Mouse (Mus musculus): ENCODE data around the gene Sigirr. TPM values are rescaled to one million over a fixed set of nuclear protein-coding genes. Genes with fewer than 3 reads are reported as not detected.

Gene Sigirr
- total RNA-seq (2014; rRNA removed; ENCODE audit: low replicate concordance): 10.3 and 16.8 TPM in 2 replicates
- polyA plus RNA-seq (2015; fragmentation: Nextera tagmentation; extraction: Ambion mirVana): 4.2 and 5.1 TPM in 2 replicates

GRCm38 (mm10) chr7:141099911-141100691, at the start of gene Sigirr:
Sigirr (minus strand) TSS chr7:141100572.
- peak within 1 kb of the TSS; percentile 46 for H3K4me3 ChIP-seq (ENCODE audit: low read depth, low read length)
- H3K9me3 ChIP-seq (replicated peaks; ENCODE audit: control insufficient read depth, low read length): no peaks in the 10 kb centered on the region
- H3K4me2 ChIP-seq (ENCODE audit: low read depth, low read length): peak within 1 kb of the TSS; percentile 84
- peak within 1 kb of the TSS; percentile 27; the same call in 1 of the 2 replicates for H3K9ac ChIP-seq (replicated peaks; ENCODE audit: low read depth, low read length)
- H3K4me1 ChIP-seq (ENCODE audit: control insufficient read depth, insufficient read depth): 0 out of 2 replicates have a peak, but pooled peaks cover 3% of the 10 kb centered on the region
- no peak within 1 kb of the TSS for H3K27ac ChIP-seq (ENCODE audit: low read depth)
- no peak for DNase-seq (ENCODE audit: low spot score)
- TF ChIP-seq EP300 (IDR thresholded peaks at IDR 0.05; ENCODE audit: low read depth) (no peak), CTCF (IDR thresholded peaks at IDR 0.05; ENCODE audit: low read depth) (no peak)
- H3K27me3 ChIP-seq (ENCODE audit: control insufficient read depth, insufficient read depth, low read length): peaks cover 23% of the 10 kb centered on the region; the same call in 1 of the 2 replicates
- H3K36me3 ChIP-seq (replicated peaks; ENCODE audit: control insufficient read depth, insufficient read depth, low read length): no peaks in the 10 kb centered on the region
- no peak for ATAC-seq (ENCODE audit: insufficient read depth, low read depth)
- WGBS: 1% methylated on average over 56 of the region's 56 CpGs

- H3K27ac ChIP-seq (ENCODE audit: low read depth): no peak overlapping the region
- H3K36me3 ChIP-seq (replicated peaks; ENCODE audit: control insufficient read depth, insufficient read depth, low read length): peaks cover 39% of the 10 kb centered on the region
- no peaks in the 10 kb centered on the region for H3K4me1 ChIP-seq (ENCODE audit: control insufficient read depth, insufficient read depth)
- no peak overlapping the region for H3K4me2 ChIP-seq (ENCODE audit: low read depth, low read length)
- TF ChIP-seq CTCF (IDR thresholded peaks at IDR 0.05; ENCODE audit: low read depth): no peak
- TF ChIP-seq EP300 (IDR thresholded peaks at IDR 0.05; ENCODE audit: low read depth): no peak
- ATAC-seq (ENCODE audit: insufficient read depth, low read depth) (no peak), DNase-seq (ENCODE audit: low spot score) (no peak)
- no peak overlapping the region for H3K9ac ChIP-seq (replicated peaks; ENCODE audit: low read depth, low read length)
- no peaks in the 10 kb centered on the region for H3K27me3 ChIP-seq (ENCODE audit: control insufficient read depth, insufficient read depth, low read length)
- H3K4me3 ChIP-seq (ENCODE audit: low read depth, low read length): no peak overlapping the region
- no peaks in the 10 kb centered on the region for H3K9me3 ChIP-seq (replicated peaks; ENCODE audit: control insufficient read depth, low read length)
- WGBS: 82% methylated on average over 4 of the region's 4 CpGs
Measured at GRCm38 (mm10) chr7:141148639-141149038, 48.3 kb upstream of the Sigirr start.

- Histone ChIP-seq H3K36me3 (replicated peaks; ENCODE audit: control insufficient read depth, insufficient read depth, low read length) (peaks cover 29% of the 10 kb centered on the region), H3K4me2 (ENCODE audit: low read depth, low read length) (no peak overlapping the region), H3K4me3 (ENCODE audit: low read depth, low read length) (no peak overlapping the region), H3K9ac (replicated peaks; ENCODE audit: low read depth, low read length) (no peak overlapping the region), H3K27ac (ENCODE audit: low read depth) (no peak overlapping the region), H3K4me1 (ENCODE audit: control insufficient read depth, insufficient read depth) (no peaks in the 10 kb centered on the region), H3K27me3 (ENCODE audit: control insufficient read depth, insufficient read depth, low read length) (no peaks in the 10 kb centered on the region), H3K9me3 (replicated peaks; ENCODE audit: control insufficient read depth, low read length) (no peaks in the 10 kb centered on the region)
- WGBS: 64% methylated on average over 6 of the region's 6 CpGs
- ATAC-seq (ENCODE audit: insufficient read depth, low read depth) (no peak), DNase-seq (ENCODE audit: low spot score) (no peak)
- no peak for TF ChIP-seq EP300 (IDR thresholded peaks at IDR 0.05; ENCODE audit: low read depth)
- no peak for TF ChIP-seq CTCF (IDR thresholded peaks at IDR 0.05; ENCODE audit: low read depth)
Measured at GRCm38 (mm10) chr7:141147044-141147443, 46.7 kb upstream of the Sigirr start.

- no peak for ATAC-seq (ENCODE audit: insufficient read depth, low read depth)
- DNase-seq (ENCODE audit: low spot score): no peak
- 87% methylated on average over 12 of the region's 12 CpGs for WGBS
- H3K4me3 ChIP-seq (ENCODE audit: low read depth, low read length): no peak overlapping the region
- TF ChIP-seq CTCF (IDR thresholded peaks at IDR 0.05; ENCODE audit: low read depth): no peak
- TF ChIP-seq EP300 (IDR thresholded peaks at IDR 0.05; ENCODE audit: low read depth): no peak
- no peak overlapping the region for H3K4me2 ChIP-seq (ENCODE audit: low read depth, low read length)
- H3K4me1 ChIP-seq (ENCODE audit: control insufficient read depth, insufficient read depth): no peaks in the 10 kb centered on the region
- H3K36me3 ChIP-seq (replicated peaks; ENCODE audit: control insufficient read depth, insufficient read depth, low read length): peaks cover 19% of the 10 kb centered on the region
- no peak overlapping the region for H3K27ac ChIP-seq (ENCODE audit: low read depth)
- H3K9me3 ChIP-seq (replicated peaks; ENCODE audit: control insufficient read depth, low read length): no peaks in the 10 kb centered on the region
- H3K9ac ChIP-seq (replicated peaks; ENCODE audit: low read depth, low read length): no peak overlapping the region
- H3K27me3 ChIP-seq (ENCODE audit: control insufficient read depth, insufficient read depth, low read length): no peaks in the 10 kb centered on the region
Measured at GRCm38 (mm10) chr7:141146043-141146595, 45.7 kb upstream of the Sigirr start.

GRCm38 (mm10) chr7:141145403-141145802, 45.0 kb upstream of the Sigirr start:
- Histone ChIP-seq H3K9ac (replicated peaks; ENCODE audit: low read depth, low read length) (no peak overlapping the region), H3K27ac (ENCODE audit: low read depth) (no peak overlapping the region), H3K4me1 (ENCODE audit: control insufficient read depth, insufficient read depth) (no peaks in the 10 kb centered on the region), H3K9me3 (replicated peaks; ENCODE audit: control insufficient read depth, low read length) (no peaks in the 10 kb centered on the region), H3K4me2 (ENCODE audit: low read depth, low read length) (no peak overlapping the region), H3K36me3 (replicated peaks; ENCODE audit: control insufficient read depth, insufficient read depth, low read length) (peaks cover 15% of the 10 kb centered on the region), H3K27me3 (ENCODE audit: control insufficient read depth, insufficient read depth, low read length) (no peaks in the 10 kb centered on the region), H3K4me3 (ENCODE audit: low read depth, low read length) (no peak overlapping the region)
- DNase-seq (ENCODE audit: low spot score) (no peak), ATAC-seq (ENCODE audit: insufficient read depth, low read depth) (no peak)
- no peak for TF ChIP-seq EP300 (IDR thresholded peaks at IDR 0.05; ENCODE audit: low read depth)
- no peak for TF ChIP-seq CTCF (IDR thresholded peaks at IDR 0.05; ENCODE audit: low read depth)
- WGBS: 52% methylated on average over 1 of the region's 1 CpGs
